Mouse (Mus musculus) megakaryocyte, embryonic 14.5 days (primary cell): ENCODE results near the gene Pex6. TPM values are rescaled to one million over a fixed set of nuclear protein-coding genes. Genes with fewer than 3 reads are reported as not detected.

Experiments used
- H3K27me3 ChIP-seq: replicated peaks from 2 replicates; pipeline ENCODE3; 2012; ENCODE audit warnings: inconsistent platforms
- H3K36me3 ChIP-seq: replicated peaks from 2 replicates; pipeline ENCODE3; 2012; ENCODE audit warnings: low read length, inconsistent platforms, mixed read lengths
- H3K4me1 ChIP-seq: 2 replicates; pipeline ENCODE4 v1.6.1; 2012; ENCODE audit warnings: inconsistent platforms
- H3K4me3 ChIP-seq: replicated peaks from 2 replicates; pipeline ENCODE3; 2012; ENCODE audit warnings: moderate library complexity, mild to moderate bottlenecking, inconsistent platforms
- H3K9me3 ChIP-seq: 2 replicates; pipeline ENCODE4 v1.6.1; 2012; ENCODE audit warnings: inconsistent platforms
- FLI1 ChIP-seq: IDR thresholded peaks from 2 replicates; pipeline ENCODE4 v1.6.1; 2012; ENCODE audit warnings: low read length, inconsistent platforms, mixed read lengths
- GATA1 ChIP-seq: IDR thresholded peaks from 3 replicates; pipeline ENCODE4 v1.6.1; 2012; ENCODE audit warnings: mixed read lengths, low read length, inconsistent platforms, borderline replicate concordance
- polyA plus RNA-seq: library from polyadenylated mRNA; stranded (reverse); fragments of >175 nt; gene quantifications from 2 replicates; pipeline ENCODE4 v1.2.3, GENCODE M21; 2012; ENCODE audit warnings: low replicate concordance; ENCODE audit not compliant: insufficient read depth

The Pex6 gene
- polyA plus RNA-seq = 17.1 and 19.8 TPM in 2 replicates

DNA sequence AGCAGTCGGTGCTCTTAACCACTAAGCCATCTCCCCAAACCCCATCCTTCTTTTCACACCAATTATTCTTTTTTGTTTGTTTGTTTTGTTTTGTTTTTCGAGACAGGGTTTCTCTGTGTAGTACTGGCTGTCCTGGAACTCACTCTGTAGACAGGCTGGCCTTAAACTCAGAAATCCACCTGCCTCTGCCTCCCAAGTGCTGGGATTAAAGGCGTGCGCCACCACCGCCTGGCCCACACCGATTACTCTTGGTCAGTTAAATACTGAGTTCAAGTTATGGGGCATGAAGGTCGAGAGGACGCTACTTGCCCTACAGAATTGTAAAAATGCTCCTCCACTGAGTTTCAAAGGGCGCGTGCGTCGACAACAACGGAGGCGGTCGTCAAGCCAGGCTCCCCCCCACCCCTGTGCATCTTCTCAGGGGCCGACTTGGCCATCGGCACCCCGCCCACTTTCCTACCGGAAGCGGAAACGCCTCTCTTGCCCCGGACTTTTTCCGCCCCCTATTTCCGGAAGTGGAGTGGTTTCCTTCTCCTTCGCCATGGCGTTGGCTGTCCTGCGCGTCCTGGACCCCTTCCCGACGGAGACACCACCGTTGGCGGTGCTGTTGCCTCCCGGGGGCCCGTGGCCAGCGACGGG lies at the start of gene Pex6:
Gene Pex6 (plus strand): TSS at position 505 of the 639 bp plus-strand sequence.
- Histone ChIP-seq H3K9me3 (peaks cover 7% of the 10 kb centered on the region), H3K36me3 (peaks cover 27% of the 10 kb centered on the region), H3K4me1 (peaks cover 27% of the 10 kb centered on the region), H3K27me3 (peaks cover 3% of the 10 kb centered on the region), H3K4me3 (peak within 1 kb of the TSS; percentile 97)
- peak; percentile 94 for TF ChIP-seq FLI1
- TF ChIP-seq GATA1 = no peak

DNA sequence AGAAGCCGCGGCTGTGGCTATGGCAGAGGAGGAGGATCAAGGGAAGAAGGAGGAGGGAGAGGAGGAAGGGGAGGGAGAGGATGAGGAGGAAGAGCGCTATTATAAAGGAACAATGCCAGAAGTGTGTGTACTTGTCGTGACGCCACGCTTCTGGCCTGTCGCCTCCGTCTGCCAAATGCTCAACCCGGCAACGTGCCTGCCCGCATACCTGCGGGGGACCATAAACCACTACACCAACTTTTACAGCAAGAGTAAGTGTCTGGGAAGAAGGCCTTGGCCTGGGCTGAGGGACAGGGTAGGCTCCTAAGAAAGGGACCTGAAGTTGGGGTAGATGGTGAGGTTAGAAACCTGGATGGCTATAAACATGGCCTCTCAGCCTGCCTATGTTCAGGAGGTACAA lies 49.3 kb upstream of the Pex6 start:
- Histone ChIP-seq H3K9me3 (no peaks in the 10 kb centered on the region), H3K27me3 (no peaks in the 10 kb centered on the region), H3K36me3 (peaks cover 99% of the 10 kb centered on the region), H3K4me3 (no peak overlapping the region), H3K4me1 (peaks cover 22% of the 10 kb centered on the region)
- no peak for TF ChIP-seq GATA1
- no peak for TF ChIP-seq FLI1

DNA sequence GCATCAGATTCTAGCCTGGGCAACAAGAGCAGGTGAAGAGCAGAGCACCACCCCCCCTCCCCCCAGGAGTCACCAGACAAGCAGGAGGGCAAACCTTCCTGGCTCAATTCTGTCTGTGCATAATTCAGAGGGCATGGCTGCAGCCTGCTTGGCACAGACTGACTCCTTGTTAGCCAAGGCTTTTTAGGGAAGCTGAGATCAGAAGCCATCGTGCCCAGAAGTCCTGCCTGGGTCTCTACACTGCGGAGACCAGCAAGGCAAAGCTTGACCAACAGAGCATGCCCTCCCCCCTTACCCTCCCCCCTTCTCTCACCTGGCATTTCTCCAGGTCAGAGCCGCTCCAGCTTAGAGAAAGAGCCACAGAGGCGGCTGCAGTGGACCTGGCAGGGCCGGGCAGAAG lies 48.5 kb upstream of the Pex6 start:
- H3K4me3 ChIP-seq = no peak overlapping the region
- TF ChIP-seq GATA1 (no peak), FLI1 (no peak)
- no peaks in the 10 kb centered on the region for H3K27me3 ChIP-seq
- H3K36me3 ChIP-seq = peaks cover 97% of the 10 kb centered on the region
- H3K4me1 ChIP-seq = peaks cover 19% of the 10 kb centered on the region
- H3K9me3 ChIP-seq = no peaks in the 10 kb centered on the region

DNA sequence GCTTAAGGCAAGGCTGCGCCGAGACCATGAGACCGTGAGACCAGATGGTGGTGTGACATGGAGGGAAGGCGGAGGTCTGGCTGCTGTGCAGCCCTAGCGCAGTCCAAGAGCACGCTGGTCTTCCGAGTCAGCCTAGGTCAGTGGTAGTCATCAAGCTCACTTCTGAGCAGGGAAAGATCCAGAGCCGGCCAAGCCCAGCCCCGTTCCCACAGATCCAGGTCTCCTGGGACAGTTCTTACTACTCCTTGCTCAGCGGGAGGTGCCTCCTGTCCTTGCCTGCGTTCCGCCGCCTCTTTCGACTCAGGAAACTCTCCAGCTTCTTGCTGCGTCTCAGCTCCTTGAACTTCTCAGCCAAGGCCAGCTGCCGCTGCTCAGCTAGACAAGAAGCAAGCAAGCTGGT lies 43.6 kb upstream of the Pex6 start:
- H3K4me3 ChIP-seq = no peak overlapping the region
- peaks cover 94% of the 10 kb centered on the region for H3K36me3 ChIP-seq
- H3K9me3 ChIP-seq = no peaks in the 10 kb centered on the region
- H3K4me1 ChIP-seq = peaks cover 12% of the 10 kb centered on the region
- H3K27me3 ChIP-seq = no peaks in the 10 kb centered on the region
- TF ChIP-seq GATA1 (no peak), FLI1 (no peak)

DNA sequence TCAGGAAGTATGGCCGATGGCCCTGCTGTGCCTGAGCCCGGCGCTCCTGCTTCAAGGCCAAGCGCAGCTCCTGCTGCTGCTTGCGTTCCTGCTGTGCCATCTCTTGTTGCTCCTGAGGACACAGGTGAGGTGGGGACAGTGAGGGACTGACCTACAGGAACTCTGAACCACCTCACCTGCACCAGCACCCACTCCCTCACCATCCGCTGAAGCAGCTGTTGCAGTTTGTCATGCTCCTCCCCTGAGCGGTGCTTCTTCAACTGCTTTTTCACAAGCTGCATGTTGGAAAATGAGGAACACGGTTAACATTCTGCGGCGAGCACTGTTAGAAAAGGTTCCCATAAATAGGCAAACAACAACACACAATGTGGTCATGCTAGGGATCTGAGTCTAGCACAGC lies 41.4 kb upstream of the Pex6 start:
- Histone ChIP-seq H3K36me3 (peaks cover 80% of the 10 kb centered on the region), H3K4me1 (peaks cover 27% of the 10 kb centered on the region), H3K27me3 (no peaks in the 10 kb centered on the region), H3K4me3 (no peak overlapping the region), H3K9me3 (no peaks in the 10 kb centered on the region)
- no peak for TF ChIP-seq FLI1
- TF ChIP-seq GATA1 = no peak

DNA sequence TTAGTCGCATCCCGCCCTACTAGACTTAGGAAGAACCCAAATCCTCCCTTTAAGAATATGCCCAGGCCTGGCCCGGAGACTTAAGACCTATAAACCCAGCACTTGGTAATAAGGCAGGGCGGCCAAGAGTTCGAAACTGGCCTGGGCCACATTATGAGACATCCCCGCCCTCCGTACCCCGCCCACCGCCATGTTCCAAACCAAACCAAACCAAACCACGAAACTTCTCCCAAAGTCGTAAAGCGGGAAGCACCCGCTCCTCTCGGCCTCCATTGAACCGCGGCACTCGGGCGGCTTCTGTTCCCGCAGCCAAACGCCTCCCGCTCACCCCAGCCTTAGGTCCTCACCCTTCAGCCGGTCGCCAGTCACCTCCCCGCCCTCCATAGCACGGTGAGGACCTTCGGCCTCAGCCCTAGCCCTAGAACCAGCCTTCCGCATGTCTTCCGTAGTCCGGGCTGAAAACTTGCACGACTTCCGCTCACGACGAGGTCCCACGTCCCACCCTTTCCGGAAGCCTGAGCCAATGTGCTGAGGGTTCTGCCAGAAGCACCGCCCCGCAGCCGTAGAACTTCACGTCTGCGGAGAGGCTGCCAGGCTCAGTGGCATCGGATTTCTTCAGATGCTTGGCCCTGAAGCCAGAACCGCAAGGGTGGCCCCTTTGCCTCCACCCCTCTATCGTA lies 37.3 kb upstream of the Pex6 start, which contains the start of gene Rrp36:
Gene Rrp36 (minus strand): TSS at position 503 of the 680 bp plus-strand sequence.
- H3K4me3 ChIP-seq = peak within 1 kb of the TSS; percentile 92
- peaks cover 66% of the 10 kb centered on the region for H3K4me1 ChIP-seq
- TF ChIP-seq FLI1 = peak; percentile 26; the same call in 1 of the 2 replicates
- TF ChIP-seq GATA1 = no peak
- peaks cover 82% of the 10 kb centered on the region for H3K36me3 ChIP-seq
- H3K9me3 ChIP-seq = no peaks in the 10 kb centered on the region
- no peaks in the 10 kb centered on the region for H3K27me3 ChIP-seq

DNA sequence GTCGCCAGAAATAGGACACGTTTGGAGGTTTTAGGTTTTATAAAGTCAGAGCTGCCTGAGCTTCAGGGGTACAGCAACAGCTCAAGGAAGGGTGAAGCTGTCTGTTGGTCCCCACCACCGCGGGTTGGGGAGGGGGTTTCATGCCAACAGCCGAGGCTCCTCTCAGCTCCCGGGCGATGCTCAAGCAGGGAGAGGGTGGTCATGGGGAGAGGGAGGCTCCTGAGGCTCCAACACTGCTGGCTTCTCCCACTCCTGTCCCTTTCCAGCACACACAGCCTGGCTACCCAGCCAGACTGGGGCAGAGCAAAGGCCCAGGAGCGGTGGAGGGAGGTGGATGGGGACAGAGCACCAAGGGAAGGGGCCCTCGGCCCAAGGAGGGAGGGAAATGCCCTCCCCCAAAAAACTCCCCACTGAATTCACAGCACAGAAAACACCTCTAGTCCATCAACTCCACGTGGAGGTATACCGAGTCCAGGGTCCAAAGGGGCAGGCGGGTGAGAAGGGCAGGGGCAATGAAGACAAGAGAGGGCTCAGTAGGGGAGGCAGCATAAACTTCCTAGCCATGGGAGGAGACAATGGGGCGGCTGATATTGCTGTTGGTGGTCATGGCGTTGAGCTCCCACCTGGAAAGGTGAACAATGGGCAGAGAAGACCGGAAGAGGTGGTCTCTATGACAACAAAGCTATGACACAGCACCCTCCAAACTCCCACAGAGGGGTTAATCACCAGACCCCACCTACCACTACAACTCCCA lies 36.6 kb upstream of the Pex6 start:
- Histone ChIP-seq H3K4me1 (peaks cover 74% of the 10 kb centered on the region), H3K27me3 (no peaks in the 10 kb centered on the region), H3K36me3 (peaks cover 80% of the 10 kb centered on the region), H3K9me3 (no peaks in the 10 kb centered on the region), H3K4me3 (peak overlapping the region; percentile 92)
- TF ChIP-seq GATA1 = no peak
- no peak for TF ChIP-seq FLI1

- TF ChIP-seq FLI1 = no peak
- TF ChIP-seq GATA1 = no peak
- Histone ChIP-seq H3K36me3 (peaks cover 67% of the 10 kb centered on the region), H3K4me3 (peak within 1 kb of the TSS; percentile 95)
Observed at GRCm38 (mm10) chr17:46678416-46678815, 32.8 kb upstream of the Pex6 start, which contains the start of gene Mea1. Mea1 (plus strand) TSS chr17:46678793.

GRCm38 (mm10) chr17:46678911-46679310 lies 32.4 kb upstream of the Pex6 start:
- H3K27me3 ChIP-seq = no peaks in the 10 kb centered on the region
- H3K36me3 ChIP-seq = peaks cover 72% of the 10 kb centered on the region
- H3K4me1 ChIP-seq = peaks cover 72% of the 10 kb centered on the region
- TF ChIP-seq FLI1 = no peak
- TF ChIP-seq GATA1 = no peak
- no peaks in the 10 kb centered on the region for H3K9me3 ChIP-seq
- H3K4me3 ChIP-seq = peak overlapping the region; percentile 95

More at GRCm38 (mm10) chr17:46678416-46678815, 32.8 kb upstream of the Pex6 start, which contains the start of gene Mea1:
- H3K9me3 ChIP-seq = no peaks in the 10 kb centered on the region
- H3K4me1 ChIP-seq = peaks cover 69% of the 10 kb centered on the region
- H3K27me3 ChIP-seq = no peaks in the 10 kb centered on the region

GRCm38 (mm10) chr17:46679843-46680759 lies 31.2 kb upstream of the Pex6 start:
- no peak for TF ChIP-seq GATA1
- TF ChIP-seq FLI1 = no peak
- Histone ChIP-seq H3K9me3 (no peaks in the 10 kb centered on the region), H3K4me1 (peaks cover 63% of the 10 kb centered on the region), H3K4me3 (peak overlapping the region; percentile 95), H3K36me3 (peaks cover 76% of the 10 kb centered on the region), H3K27me3 (no peaks in the 10 kb centered on the region)
